Mouse (Mus musculus) MEL (cell line): ENCODE data around the gene Pcdh20. TPM values are rescaled to one million over a fixed set of nuclear protein-coding genes. Genes with fewer than 3 reads are reported as not detected.

Experiments
- DNase-seq: peaks from one replicate; pipeline ENCODE4 v3.0.0; 2011; ENCODE audit warnings: low read depth, low spot score
- H3K27ac ChIP-seq: 2 replicates; pipeline ENCODE4 v1.5.1; 2012; ENCODE audit warnings: low read depth, mild to moderate bottlenecking, control low read depth, low read length, moderate library complexity; ENCODE audit not compliant: control insufficient read depth
- H3K27me3 ChIP-seq, 2 experiments: fragments of 150-350 bp in 1 of 2; sonication (generic) in 1 of 2; 2 replicates each; pipeline ENCODE4 v1.6.1; 2012; ENCODE audit warnings: low read length in 2 of 2, mild to moderate bottlenecking in 2 of 2, improper control_type of control experiment in 1 of 2, moderate library complexity in 1 of 2; ENCODE audit not compliant: insufficient read depth in 2 of 2, control insufficient read depth in 1 of 2
- H3K36me3 ChIP-seq, 2 experiments: 2 replicates each; pipeline ENCODE4 v1.6.1; 2012 to 2014; ENCODE audit warnings: low read length in 2 of 2, improper control_type of control experiment in 1 of 2, inconsistent platforms in 1 of 2, mild to moderate bottlenecking in 1 of 2; ENCODE audit not compliant: insufficient read depth in 2 of 2, control insufficient read depth in 1 of 2
- H3K4me1 ChIP-seq, 2 experiments: fragments of 150-350 bp in 1 of 2; sonication (generic) in 1 of 2; 2 replicates each; pipeline ENCODE4 v1.6.1; 2012; ENCODE audit warnings: low read length in 2 of 2, improper control_type of control experiment in 1 of 2, mild to moderate bottlenecking in 1 of 2; ENCODE audit not compliant: insufficient read depth in 2 of 2, control insufficient read depth in 1 of 2
- H3K4me3 ChIP-seq, 2 experiments: fragments of 150-350 bp in 1 of 2; sonication (generic) in 1 of 2; 2 replicates each; pipeline ENCODE4 v1.5.1; 2012; ENCODE audit warnings: low read depth in 2 of 2, low read length in 2 of 2, mild to moderate bottlenecking in 2 of 2, moderate library complexity in 2 of 2, control low read depth in 1 of 2, improper control_type of control experiment in 1 of 2; ENCODE audit not compliant: control insufficient read depth in 1 of 2, insufficient read depth in 1 of 2
- H3K79me2 ChIP-seq: 2 replicates; pipeline ENCODE4 v1.6.1; 2012; ENCODE audit warnings: mild to moderate bottlenecking, low read length, moderate library complexity; ENCODE audit not compliant: control insufficient read depth, poor library complexity, insufficient read depth
- H3K9ac ChIP-seq: 2 replicates; pipeline ENCODE4 v1.6.1; 2012; ENCODE audit warnings: low read depth, mild to moderate bottlenecking, control low read depth, low read length, moderate library complexity; ENCODE audit not compliant: control insufficient read depth, poor library complexity, severe bottlenecking
- H3K9me3 ChIP-seq: fragments of 150-350 bp; sonication (generic); replicated peaks from 2 replicates; pipeline ENCODE4 v1.6.1; 2012; ENCODE audit warnings: mild to moderate bottlenecking, low read length, improper control_type of control experiment, moderate library complexity; ENCODE audit not compliant: insufficient read depth
- BHLHE40 ChIP-seq: IDR thresholded peaks from 2 replicates; pipeline ENCODE4 v1.6.1; 2012; ENCODE audit warnings: low read depth, mild to moderate bottlenecking, inconsistent platforms, low read length, improper control_type of control experiment, borderline replicate concordance
- CHD2 ChIP-seq: IDR thresholded peaks from 2 replicates; pipeline ENCODE4 v1.6.1; 2011; ENCODE audit warnings: low read length, improper control_type of control experiment
- E2F4 ChIP-seq: IDR thresholded peaks from 2 replicates; pipeline ENCODE4 v1.6.1; 2011; ENCODE audit warnings: low read depth, low read length, improper control_type of control experiment, borderline replicate concordance
- ETS1 ChIP-seq: IDR thresholded peaks from 2 replicates; pipeline ENCODE4 v1.6.1; 2012; ENCODE audit warnings: low read depth, mild to moderate bottlenecking, inconsistent platforms, low read length, improper control_type of control experiment, moderate library complexity
- GATA1 ChIP-seq: IDR thresholded peaks from 2 replicates; pipeline ENCODE4 v1.6.1; 2011; ENCODE audit warnings: low read depth, low read length, improper control_type of control experiment
- JUND ChIP-seq: IDR thresholded peaks from 2 replicates; pipeline ENCODE4 v1.6.1; 2011; ENCODE audit warnings: low read depth, mild to moderate bottlenecking, improper control_type of control experiment, low read length
- KAT2A ChIP-seq: conservative IDR thresholded peaks from 2 replicates; pipeline ENCODE4 v1.6.1; 2012; ENCODE audit warnings: low read depth, low read length, improper control_type of control experiment, inconsistent platforms
- MAZ ChIP-seq: IDR thresholded peaks from 2 replicates; pipeline ENCODE4 v1.6.1; 2012; ENCODE audit warnings: low read depth, mild to moderate bottlenecking, inconsistent platforms, low read length, improper control_type of control experiment
- NRF1 ChIP-seq: IDR thresholded peaks from 2 replicates; pipeline ENCODE4 v1.6.1; 2014; ENCODE audit warnings: low read depth, mild to moderate bottlenecking, inconsistent platforms, low read length, improper control_type of control experiment, moderate library complexity; ENCODE audit not compliant: poor library complexity, insufficient read depth, severe bottlenecking
- POLR2AphosphoS2 ChIP-seq: IDR thresholded peaks from 2 replicates; pipeline ENCODE4 v1.6.1; 2011; ENCODE audit warnings: low read length, improper control_type of control experiment
- POLR2AphosphoS5 ChIP-seq: IDR thresholded peaks from 2 replicates; pipeline ENCODE4 v1.6.1; 2012; ENCODE audit warnings: low read depth, borderline replicate concordance, mild to moderate bottlenecking, inconsistent platforms, low read length, moderate library complexity, mixed read lengths
- RCOR1 ChIP-seq: IDR thresholded peaks from 2 replicates; pipeline ENCODE4 v1.6.1; 2012; ENCODE audit warnings: low read depth, mild to moderate bottlenecking, inconsistent platforms, low read length, improper control_type of control experiment
- SMC3 ChIP-seq: IDR thresholded peaks from 2 replicates; pipeline ENCODE4 v1.6.1; 2011; ENCODE audit warnings: low read depth, low read length, improper control_type of control experiment
- TBP ChIP-seq: IDR thresholded peaks from 2 replicates; pipeline ENCODE4 v1.8.0; 2011; ENCODE audit warnings: low read depth, low read length, improper control_type of control experiment
- TCF12 ChIP-seq: IDR thresholded peaks from 2 replicates; pipeline ENCODE4 v1.6.1; 2014; ENCODE audit warnings: low read depth, mild to moderate bottlenecking, inconsistent platforms, low read length, improper control_type of control experiment, moderate library complexity
- USF1 ChIP-seq: IDR thresholded peaks from 2 replicates; pipeline ENCODE4 v1.6.1; 2014; ENCODE audit warnings: low read depth, mild to moderate bottlenecking, inconsistent platforms, low read length, improper control_type of control experiment, moderate library complexity
- USF2 ChIP-seq, 2 experiments: IDR thresholded peaks; 2 replicates each; pipeline ENCODE4 v1.6.1; 2011 to 2012; ENCODE audit warnings: improper control_type of control experiment in 2 of 2, low read length in 2 of 2, borderline replicate concordance in 1 of 2, inconsistent platforms in 1 of 2, low read depth in 1 of 2, mild to moderate bottlenecking in 1 of 2; ENCODE audit not compliant: insufficient read depth in 1 of 2
- ZKSCAN1 ChIP-seq: IDR thresholded peaks from 2 replicates; pipeline ENCODE4 v1.6.1; 2012; ENCODE audit warnings: low read depth, mild to moderate bottlenecking, inconsistent platforms, low read length, improper control_type of control experiment, moderate library complexity
- ZMIZ1 ChIP-seq: IDR thresholded peaks from 2 replicates; pipeline ENCODE4 v1.6.1; 2012; ENCODE audit warnings: low read depth, mild to moderate bottlenecking, inconsistent platforms, low read length, improper control_type of control experiment, moderate library complexity
- ZNF384 ChIP-seq: IDR thresholded peaks from 2 replicates; pipeline ENCODE4 v1.6.1; 2012; ENCODE audit warnings: low read depth, mild to moderate bottlenecking, inconsistent platforms, low read length, improper control_type of control experiment
- polyA plus RNA-seq, 2 experiments: library from polyadenylated mRNA; stranded (reverse) in 1 of 2; unstranded in 1 of 2; fragments of >175 nt in 1 of 2; fragments of >200 nt in 1 of 2; gene quantifications; 2 replicates each; pipeline versions ENCODE4 v1.2.1 to v1.2.4; 2012; ENCODE audit warnings: low replicate concordance in 2 of 2, low read depth in 1 of 2; ENCODE audit not compliant: insufficient read length in 2 of 2, insufficient read depth in 1 of 2, missing spikeins in 1 of 2
- total RNA-seq: library from RNA; depleted of rRNA; stranded (reverse); fragments of 300-350 nt; gene quantifications from 2 replicates; pipeline ENCODE4 v1.2.3, GENCODE M21; 2012

The Pcdh20 gene
- total and polyA plus RNA-seq, 3 experiments, result not detected

- Histone ChIP-seq H3K27ac (no peak overlapping the region), H3K9me3 (no peaks in the 10 kb centered on the region), H3K4me3 (no peak overlapping the region), H3K4me1 (no peaks in the 10 kb centered on the region), H3K27me3 (no peaks in the 10 kb centered on the region), H3K9ac (no peak overlapping the region), H3K36me3 (no peaks in the 10 kb centered on the region), H3K79me2 (no peaks in the 10 kb centered on the region)
- no peak for TF ChIP-seq NRF1
- TF ChIP-seq TBP, result no peak
- no peak for TF ChIP-seq MAZ
- TF ChIP-seq GATA1, result no peak
- no peak for DNase-seq
Observed at GRCm38 (mm10) chr14:88463357-88463756, 7.8 kb downstream of the Pcdh20 start.

GRCm38 (mm10) chr14:88462944-88463343, 8.3 kb downstream of the Pcdh20 start:
- no peak overlapping the region for H3K9ac ChIP-seq
- no peak overlapping the region for H3K4me3 ChIP-seq
- no peak overlapping the region for H3K27ac ChIP-seq
- H3K4me1 ChIP-seq, result no peaks in the 10 kb centered on the region
- no peaks in the 10 kb centered on the region for H3K36me3 ChIP-seq
- H3K27me3 ChIP-seq, result no peaks in the 10 kb centered on the region
- no peaks in the 10 kb centered on the region for H3K9me3 ChIP-seq
- TF ChIP-seq RCOR1 (no peak), CHD2 (no peak), TCF12 (no peak), ZMIZ1 (no peak), GATA1 (no peak), USF1 (no peak), SMC3 (no peak), POLR2AphosphoS5 (no peak), JUND (no peak), ZNF384 (no peak), ETS1 (no peak), BHLHE40 (no peak)
- TF ChIP-seq, all 39 proteins: peak for 0
- no peak for DNase-seq
- no peaks in the 10 kb centered on the region for H3K79me2 ChIP-seq

- H3K4me3 ChIP-seq, result no peak overlapping the region
- TF ChIP-seq E2F4, result no peak
- TF ChIP-seq KAT2A, result no peak
- TF ChIP-seq POLR2AphosphoS5, result no peak
- no peak for TF ChIP-seq RCOR1
- no peak for TF ChIP-seq POLR2AphosphoS2
- no peak for TF ChIP-seq MAZ
- TF ChIP-seq ZKSCAN1, result no peak
- no peak for TF ChIP-seq USF2 (IDR thresholded peaks at IDR 0.05; ENCODE audit: borderline replicate concordance in 1 of 2, insufficient read depth in 1 of 2, low read depth in 1 of 2, low read length in 2 of 2)
- H3K79me2 ChIP-seq, result no peaks in the 10 kb centered on the region
- H3K9ac ChIP-seq, result no peak overlapping the region
- H3K4me1 ChIP-seq, result no peaks in the 10 kb centered on the region
- H3K9me3 ChIP-seq, result no peaks in the 10 kb centered on the region
- no peaks in the 10 kb centered on the region for H3K36me3 ChIP-seq
- no peak overlapping the region for H3K27ac ChIP-seq
- no peak for DNase-seq
- H3K27me3 ChIP-seq, result no peaks in the 10 kb centered on the region
Observed at GRCm38 (mm10) chr14:88460705-88461104, 10.5 kb downstream of the Pcdh20 start.
